Mouse (Mus musculus) urinary bladder, postnatal 4 days (tissue): ENCODE results near the gene Kank1.

Source experiments
- DNase-seq, 2 experiments: peaks; one replicate each; pipeline ENCODE4 v3.0.0; 2021 to 2022; ENCODE audit warnings: low spot score in 2 of 2

Gene Kank1

GRCm38 (mm10) chr19:25253198-25253597 is 16.4 kb downstream of the Kank1 start:
- no peak for DNase-seq

- DNase-seq: no peak
These were observed 16.9 kb downstream of the Kank1 start for GRCm38 (mm10) chr19:25253628-25254027.

- no peak for DNase-seq
These were observed 21.5 kb downstream of the Kank1 start for GRCm38 (mm10) chr19:25258321-25258720.

- no peak for DNase-seq
These were observed 29.4 kb downstream of the Kank1 start for GRCm38 (mm10) chr19:25266181-25266580.

GRCm38 (mm10) chr19:25267247-25267646 is 30.5 kb downstream of the Kank1 start:
- no peak for DNase-seq

GRCm38 (mm10) chr19:25268532-25268931 is 31.8 kb downstream of the Kank1 start:
- peak in 1 of 2 experiments; percentile 65 for DNase-seq

- DNase-seq: no peak
These were observed 34.8 kb downstream of the Kank1 start for GRCm38 (mm10) chr19:25271591-25271990.

- no peak for DNase-seq
These were observed 36.4 kb downstream of the Kank1 start for GRCm38 (mm10) chr19:25273179-25273578.

- no peak for DNase-seq
These were observed 40.0 kb downstream of the Kank1 start for GRCm38 (mm10) chr19:25276600-25277395.

- DNase-seq: no peak
These were observed 41.0 kb downstream of the Kank1 start for GRCm38 (mm10) chr19:25277761-25278160.

GRCm38 (mm10) chr19:25279603-25280002 is 42.8 kb downstream of the Kank1 start:
- DNase-seq: no peak

GRCm38 (mm10) chr19:25283665-25284064 is 46.9 kb downstream of the Kank1 start:
- no peak for DNase-seq

- DNase-seq: peak in 1 of 2 experiments; percentile 33
These were observed 49.2 kb downstream of the Kank1 start for GRCm38 (mm10) chr19:25285756-25286538.

GRCm38 (mm10) chr19:25290991-25291520 is 54.3 kb downstream of the Kank1 start:
- DNase-seq: no peak

GRCm38 (mm10) chr19:25295207-25295606 is 58.4 kb downstream of the Kank1 start:
- DNase-seq: no peak

GRCm38 (mm10) chr19:25297269-25297668 is 60.5 kb downstream of the Kank1 start:
- DNase-seq: no peak

- no peak for DNase-seq
These were observed 63.3 kb downstream of the Kank1 start for GRCm38 (mm10) chr19:25299852-25300670.

- DNase-seq: no peak
These were observed 64.4 kb downstream of the Kank1 start for GRCm38 (mm10) chr19:25301189-25301588.

- no peak for DNase-seq
These were observed 69.5 kb downstream of the Kank1 start for GRCm38 (mm10) chr19:25306277-25306676.

GRCm38 (mm10) chr19:25308156-25308555 is 71.4 kb downstream of the Kank1 start:
- DNase-seq: no peak

- no peak for DNase-seq
These were observed 72.0 kb downstream of the Kank1 start for GRCm38 (mm10) chr19:25308763-25309162.

- no peak for DNase-seq
These were observed 74.2 kb downstream of the Kank1 start for GRCm38 (mm10) chr19:25310989-25311388.
